Mouse (Mus musculus): Measurements from ENCODE around the gene 2410137M14Rik. TPM values are rescaled to one million over a fixed set of nuclear protein-coding genes. Genes with fewer than 3 reads are reported as not detected.
A peak's percentile ranks its signal among the peaks of the same experiment; 100 is the strongest.
"Not testable (repeated sequence)": the region's sequence is repeated elsewhere in the genome, so short reads cannot be mapped to it uniquely, and the experiment has no call there.

The 2410137M14Rik gene
- total RNA-seq (2022), result not detected

DNA sequence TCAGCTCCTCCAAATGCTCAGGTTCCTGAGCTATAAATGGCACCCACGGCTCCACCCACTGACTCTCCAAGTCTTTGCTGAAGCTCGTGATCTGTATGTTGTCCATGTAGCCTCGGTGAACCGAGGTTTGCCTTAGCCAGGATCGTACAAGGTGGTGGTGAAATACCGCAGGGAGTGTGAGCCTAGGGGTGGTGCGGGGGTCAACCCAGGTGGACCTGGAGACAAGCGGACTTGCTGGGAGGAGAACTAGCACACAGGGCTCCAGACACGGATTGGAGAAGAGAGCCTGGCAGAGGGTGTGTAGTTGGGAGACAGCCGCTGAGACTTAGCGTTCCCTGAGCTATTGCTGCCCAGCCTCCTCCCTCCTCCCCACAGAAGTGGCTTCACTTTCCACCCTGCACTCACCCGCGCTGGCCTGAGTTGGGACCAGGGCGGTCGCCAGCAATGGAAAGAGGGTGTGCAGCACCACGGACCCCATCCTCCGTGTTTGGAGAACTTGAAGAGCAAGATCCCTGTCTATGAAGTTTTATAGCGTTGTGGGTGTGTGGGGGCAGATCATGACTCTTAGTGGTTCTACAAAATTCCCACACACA is at the start of gene 2410137M14Rik:
2410137M14Rik (minus strand) TSS at position 17 of the 593 bp plus-strand sequence.
- no peak for DNase-seq

GRCm38 (mm10) chr17:37029162-37029561 is 48.1 kb upstream of the 2410137M14Rik start:
- DNase-seq, result no peak

GRCm38 (mm10) chr17:37028683-37029120 is 47.7 kb upstream of the 2410137M14Rik start:
- DNase-seq, result peak; percentile 79

- no peak for DNase-seq
These were observed 47.2 kb upstream of the 2410137M14Rik start for GRCm38 (mm10) chr17:37028212-37028611.

GRCm38 (mm10) chr17:37027486-37027885 is 46.4 kb upstream of the 2410137M14Rik start:
- DNase-seq, result no peak

DNA sequence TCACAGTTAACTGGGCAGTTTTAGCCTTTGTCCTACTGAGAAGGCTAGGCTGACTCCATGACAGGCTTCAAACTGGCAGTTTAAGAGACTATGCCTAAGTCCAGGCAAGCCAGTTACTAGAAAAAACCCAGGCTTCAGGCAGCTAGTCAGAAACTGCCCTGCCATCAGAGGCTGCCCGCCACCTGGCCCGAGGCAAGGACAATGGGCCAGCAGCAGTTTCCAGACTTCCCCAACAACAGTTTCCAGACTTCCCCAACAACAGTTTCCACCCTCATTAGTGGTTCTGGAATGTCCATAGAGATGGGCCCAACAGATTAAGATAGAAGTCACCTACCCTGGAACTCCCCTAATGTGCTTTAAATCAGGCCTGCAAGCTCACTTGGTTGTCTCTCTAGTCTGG is 45.4 kb upstream of the 2410137M14Rik start:
- DNase-seq, result no peak

- DNase-seq, result no peak
These were observed 41.9 kb upstream of the 2410137M14Rik start, which contains the start of gene Mog for GRCm38 (mm10) chr17:37022628-37023576. Mog (minus strand) TSS chr17:37023398.

DNA sequence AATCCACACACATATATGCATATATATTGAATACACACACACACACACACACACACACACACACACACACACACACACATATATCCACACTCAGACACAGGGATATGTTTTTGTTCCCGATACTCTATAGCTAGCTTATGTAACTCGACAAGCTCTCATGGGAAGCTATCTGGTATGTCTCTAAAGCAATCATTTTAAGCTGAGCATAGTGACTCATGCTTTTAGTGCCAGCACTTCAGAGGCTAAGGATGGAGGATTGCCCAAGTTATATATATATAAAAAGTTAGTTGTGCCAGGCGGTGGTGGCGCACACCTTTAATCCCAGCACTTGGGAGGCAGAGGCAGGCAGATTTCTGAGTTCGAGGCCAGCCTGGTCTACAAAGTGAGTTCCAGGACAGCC is 38.2 kb upstream of the 2410137M14Rik start:
- DNase-seq, result not testable (repeated sequence)

- no peak for DNase-seq
These were observed 37.3 kb upstream of the 2410137M14Rik start for GRCm38 (mm10) chr17:37018328-37018727.

DNA sequence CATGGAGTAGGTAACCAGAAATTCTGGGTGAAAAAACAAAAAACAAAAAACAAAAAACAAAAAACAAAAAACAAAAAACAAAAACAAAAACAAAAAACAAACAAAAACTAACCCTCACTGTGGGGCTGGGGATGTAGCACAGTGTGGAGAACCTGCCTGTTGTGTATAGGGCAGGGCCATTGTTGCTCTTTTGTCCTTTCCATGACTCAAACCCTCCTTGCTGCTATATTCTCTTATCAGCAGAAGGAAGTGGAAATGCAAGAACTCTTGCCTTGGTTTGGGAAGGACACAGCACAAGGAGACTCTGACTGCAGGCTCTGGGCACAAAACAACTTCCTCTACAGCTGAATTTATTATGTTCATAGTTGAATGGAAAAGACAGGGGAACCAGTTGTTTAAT is 35.3 kb upstream of the 2410137M14Rik start:
- no peak for DNase-seq

DNA sequence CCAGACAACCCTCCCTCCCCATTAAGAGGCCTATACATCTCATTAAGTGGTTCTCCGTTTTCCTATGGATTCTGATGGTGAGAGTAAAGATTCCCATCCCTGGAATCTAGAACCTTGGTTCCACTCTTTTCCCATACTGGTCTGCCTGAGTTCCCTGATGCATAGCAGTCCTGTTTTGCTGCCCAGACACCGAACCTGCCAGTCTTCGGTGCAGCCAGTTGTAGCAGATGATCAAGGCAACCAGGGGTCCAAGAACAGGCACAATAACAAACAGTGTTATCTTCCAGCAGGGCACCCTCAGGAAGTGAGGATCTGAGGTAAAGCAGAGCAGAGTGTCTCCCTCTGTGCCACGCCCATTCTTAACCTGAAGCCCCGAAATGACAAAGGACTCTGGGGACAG is 31.1 kb upstream of the 2410137M14Rik start:
- no peak for DNase-seq

DNA sequence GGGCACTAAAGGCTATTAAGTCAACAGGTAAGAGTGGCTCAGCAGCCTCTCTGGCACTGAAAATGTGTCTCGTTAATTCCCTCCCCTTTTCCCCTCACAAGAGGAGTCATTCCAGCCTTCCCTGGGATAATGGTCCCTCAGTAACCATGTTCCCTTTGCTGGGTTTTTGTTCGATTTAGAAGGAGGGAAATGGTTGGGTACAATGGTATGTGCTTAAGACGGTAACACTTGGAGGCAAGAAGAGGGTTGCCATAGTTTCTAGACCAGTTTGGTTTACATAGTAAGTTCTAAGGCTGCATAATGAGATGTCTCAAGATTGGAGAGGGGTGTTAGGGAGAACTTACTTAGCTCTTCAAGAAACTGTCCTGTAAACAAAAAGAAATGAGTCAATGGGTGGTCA is 30.7 kb upstream of the 2410137M14Rik start:
- DNase-seq, result no peak

GRCm38 (mm10) chr17:37009460-37010042 is 28.5 kb upstream of the 2410137M14Rik start:
- DNase-seq, result no peak

DNA sequence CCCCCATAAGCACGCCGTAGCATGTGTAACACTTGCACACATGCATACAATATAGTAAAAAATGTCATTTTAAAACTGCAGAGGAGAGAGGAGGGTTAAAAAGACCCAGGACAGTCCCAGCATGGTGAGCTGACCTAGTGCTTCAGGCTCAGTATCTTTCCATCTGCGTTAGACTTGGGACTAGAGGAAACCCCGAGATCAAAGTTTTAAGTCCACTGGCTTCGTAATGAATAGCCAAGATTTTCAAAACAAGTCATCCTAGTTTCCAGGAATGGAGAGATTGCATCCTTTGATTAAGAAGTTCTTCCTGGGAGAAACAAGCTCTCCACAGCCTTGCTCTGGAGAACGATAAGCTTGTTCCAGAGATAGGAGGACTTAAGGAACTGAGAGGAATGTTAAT is 27.1 kb upstream of the 2410137M14Rik start:
- no peak for DNase-seq

- no peak for DNase-seq
These were observed 22.3 kb upstream of the 2410137M14Rik start for GRCm38 (mm10) chr17:37003366-37003765.

DNA sequence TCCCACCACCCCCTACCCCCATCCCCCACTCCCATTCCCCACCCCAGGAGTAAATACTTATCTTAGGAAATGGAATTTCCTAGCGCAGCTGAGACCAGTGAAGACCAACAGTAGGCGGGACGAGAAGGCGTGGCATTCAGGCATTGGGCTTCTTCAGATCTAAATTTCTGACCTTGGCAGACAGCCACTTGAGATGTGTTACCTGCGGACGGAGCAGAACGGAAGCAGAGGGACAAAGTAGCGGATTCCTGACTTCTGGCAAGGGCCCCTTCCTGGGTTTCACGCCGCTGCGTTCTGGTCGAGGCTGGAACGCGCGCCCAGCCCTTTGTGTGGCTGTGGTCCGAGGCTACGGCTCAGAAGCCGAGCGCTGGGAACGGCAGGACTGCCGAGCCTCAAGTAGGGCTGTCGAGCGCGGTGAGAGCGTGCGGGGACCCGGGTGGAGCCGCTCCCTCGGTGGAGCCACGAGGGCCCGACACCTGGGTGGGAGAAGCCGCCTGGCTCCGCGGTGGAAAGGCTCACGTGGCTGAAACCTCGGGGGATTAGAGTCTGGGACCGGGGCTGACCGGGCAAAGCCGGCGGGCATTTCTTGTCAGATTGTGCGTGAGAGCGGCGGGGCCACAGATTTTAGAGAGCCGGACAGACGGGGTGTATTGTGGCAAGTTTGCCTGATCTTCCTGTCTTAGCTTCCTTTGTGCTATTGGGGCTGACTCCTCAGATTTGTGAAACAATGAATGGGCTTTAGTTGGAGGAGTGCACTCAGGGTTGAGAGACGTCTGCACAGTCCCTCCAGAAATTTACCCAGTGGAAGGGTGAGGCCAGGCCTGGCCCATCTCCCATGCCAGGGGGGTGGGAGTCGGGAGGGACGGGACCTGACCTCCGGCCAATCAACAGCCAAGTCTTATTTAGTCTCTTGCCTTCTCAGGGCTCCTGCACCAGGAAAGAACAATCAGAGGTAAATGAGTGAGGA is 21.6 kb upstream of the 2410137M14Rik start:
- DNase-seq, result peak; percentile 10

GRCm38 (mm10) chr17:37000863-37001262 is 19.8 kb upstream of the 2410137M14Rik start, which contains the start of gene Zfp57:
Zfp57 (plus strand) TSS chr17:37001163.
- DNase-seq, result no peak

- no peak for DNase-seq
These were observed 17.4 kb upstream of the 2410137M14Rik start for GRCm38 (mm10) chr17:36998477-36998876.

GRCm38 (mm10) chr17:36997033-36997735 is 16.1 kb upstream of the 2410137M14Rik start:
- DNase-seq, result peak; percentile 58

DNA sequence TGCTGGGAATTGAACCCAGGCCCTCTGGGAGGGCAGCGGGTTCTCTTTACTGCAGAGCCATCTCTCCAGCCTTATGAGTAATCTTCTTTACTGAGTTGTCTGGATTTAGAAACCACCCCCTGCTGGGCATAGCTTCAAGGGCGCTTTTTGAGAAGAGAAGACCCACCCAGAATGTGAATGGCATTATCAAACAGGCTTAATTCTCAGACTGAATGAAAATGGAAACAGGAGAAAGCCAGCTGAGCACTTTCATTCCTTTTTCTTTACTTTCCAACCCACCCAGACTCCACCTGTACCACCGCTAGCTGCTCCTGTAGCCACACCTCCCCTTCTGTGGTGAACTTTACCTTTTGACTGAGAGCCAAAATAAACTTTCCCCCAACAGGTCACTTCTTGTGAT is 14.4 kb upstream of the 2410137M14Rik start:
- DNase-seq, result no peak

DNA sequence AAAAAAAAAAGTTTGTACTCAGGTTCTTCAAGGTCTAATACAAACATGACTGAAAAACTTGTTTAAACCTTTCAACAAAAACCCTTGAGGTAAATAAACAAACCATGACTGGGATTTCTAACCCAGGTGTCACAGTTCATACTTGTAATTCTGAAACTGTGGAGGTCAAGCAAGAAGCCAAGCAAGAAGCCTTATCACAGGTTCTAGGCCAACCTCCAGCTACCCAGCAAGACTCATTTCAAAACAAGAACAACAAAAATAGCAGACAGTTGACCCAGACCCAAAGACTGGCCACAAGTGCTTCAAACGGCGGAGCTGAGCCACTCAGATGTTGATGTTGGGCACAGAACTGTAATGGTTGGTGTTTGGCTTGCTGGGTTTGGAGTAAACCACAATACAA is 13.5 kb upstream of the 2410137M14Rik start:
- DNase-seq, result no peak

All from adrenal gland, adult 8-10 months (tissue).